Comparison of ENCODE assay signal across 8 mouse cellular contexts in genomic region chr4:89136906-89137541, GRCm38 (mm10). TPM values are rescaled to one million over a fixed set of nuclear protein-coding genes. Genes with fewer than 3 reads are reported as not detected.
DNase-seq lines count a peak whose midpoint lies in the region; ATAC-seq lines count a peak whose summit lies in the region.

Mtap (plus strand) TSS chr4:89137122.

- WGBS in hindbrain, embryonic 15.5 days: under 1% methylated on average over 31 of the region's 31 CpGs

- peak within 1 kb of the TSS; percentile 82 for H3K4me3 ChIP-seq in hindbrain, embryonic 15.5 days

- H3K4me2 ChIP-seq in hindbrain, embryonic 15.5 days: peak within 1 kb of the TSS; percentile 83

- ATAC-seq in hindbrain, embryonic 15.5 days (ENCODE audit: low FRiP score, low read depth): peak; percentile 96

- DNase-seq in T-cell, adult 2 months (ENCODE audit: low spot score): peak; percentile 79
- DNase-seq in cerebellum, postnatal 10 days: peak; percentile 85 to 91
- DNase-seq in frontal cortex, postnatal 36 days (ENCODE audit: low spot score in 2 of 2): peak; percentile 78 to 81
- DNase-seq in layer of hippocampus, postnatal 36 days: peak; percentile 79 to 81
- peak; percentile 81 for DNase-seq in lung, postnatal 25 days (ENCODE audit: low spot score)
- DNase-seq in retina, embryonic 14.5 days (ENCODE audit: low spot score): peak; percentile 82
- DNase-seq in urinary bladder, postnatal 25 days (ENCODE audit: low spot score): peak; percentile 66

- no peaks in the 10 kb centered on the region for H3K9me3 ChIP-seq in hindbrain, embryonic 15.5 days

- H3K27ac ChIP-seq in hindbrain, embryonic 15.5 days (replicated peaks): peak within 1 kb of the TSS; percentile 82

- H3K9ac ChIP-seq in hindbrain, embryonic 15.5 days: peak within 1 kb of the TSS; percentile 79

- H3K36me3 ChIP-seq in hindbrain, embryonic 15.5 days: no peaks in the 10 kb centered on the region

- no peaks in the 10 kb centered on the region for H3K27me3 ChIP-seq in hindbrain, embryonic 15.5 days

- H3K4me1 ChIP-seq in hindbrain, embryonic 15.5 days (replicated peaks): peaks cover 20% of the 10 kb centered on the region

RNA-seq across cellular contexts. Expression of gene Mtap, which starts in this region (rescaled TPM):
- polyA plus RNA-seq in hindbrain, embryonic 15.5 days (2015; fragmentation: Nextera tagmentation; extraction: Ambion mirVana): 26.9 and 27.2 TPM in 2 replicates
- total RNA-seq in layer of hippocampus, postnatal 36 days (2021): 10 to 100 TPM in 1 of 2 experiments, 1 to 10 TPM in 1; 9.7 to 10.2 TPM

Comparison
In these comparisons a context has a peak if more than half of its experiments do, and no peak if none do; other contexts are left out.
1. Peak in every context shown above with its lines: DNase-seq, ATAC-seq, H3K4me3 ChIP-seq and H3K27ac ChIP-seq.